Mouse (Mus musculus): ENCODE data around the gene Leng9. TPM values are rescaled to one million over a fixed set of nuclear protein-coding genes. Genes with fewer than 3 reads are reported as not detected.
"Not testable (repeated sequence)": the region's sequence is repeated elsewhere in the genome, so short reads cannot be mapped to it uniquely, and the experiment has no call there.

Gene Leng9
- polyA plus RNA-seq (2015; fragmentation: Nextera tagmentation; extraction: Ambion mirVana), result 3.5 and 3.9 TPM in 2 replicates

- Histone ChIP-seq H3K4me3 (peak within 1 kb of the TSS; percentile 66), H3K27me3 (peaks cover 34% of the 10 kb centered on the region), H3K4me2 (peak within 1 kb of the TSS; percentile 75), H3K36me3 (ENCODE audit: poor library complexity, severe bottlenecking) (peaks cover 35% of the 10 kb centered on the region), H3K9me3 (replicated peaks) (no peaks in the 10 kb centered on the region), H3K27ac (peak within 1 kb of the TSS; percentile 84), H3K9ac (peak within 1 kb of the TSS; percentile 80), H3K4me1 (peaks cover 31% of the 10 kb centered on the region)
- under 1% methylated on average over 14 of the region's 14 CpGs for WGBS
- ATAC-seq, result peak; percentile 26
These were observed at the start of gene Leng9 for GRCm38 (mm10) chr7:4150059-4150541. TSS of gene Leng9 (minus strand) at chr7:4150374.

GRCm38 (mm10) chr7:4178438-4178837 is 28.3 kb upstream of the Leng9 start:
- 50% methylated on average over 3 of the region's 3 CpGs for WGBS
- no peak overlapping the region for H3K27ac ChIP-seq
- H3K27me3 ChIP-seq, result no peaks in the 10 kb centered on the region
- no peak overlapping the region for H3K4me3 ChIP-seq
- no peaks in the 10 kb centered on the region for H3K9me3 ChIP-seq (replicated peaks)
- H3K4me2 ChIP-seq, result no peak overlapping the region
- no peak for ATAC-seq
- no peaks in the 10 kb centered on the region for H3K36me3 ChIP-seq (ENCODE audit: poor library complexity, severe bottlenecking)
- H3K9ac ChIP-seq, result no peak overlapping the region
- no peaks in the 10 kb centered on the region for H3K4me1 ChIP-seq

- no peak overlapping the region for H3K27ac ChIP-seq
- no peaks in the 10 kb centered on the region for H3K4me1 ChIP-seq
- 83% methylated on average over 6 of the region's 6 CpGs for WGBS
- H3K27me3 ChIP-seq, result no peaks in the 10 kb centered on the region
- ATAC-seq, result no peak
- H3K9ac ChIP-seq, result no peak overlapping the region
- H3K9me3 ChIP-seq (replicated peaks), result no peaks in the 10 kb centered on the region
- no peak overlapping the region for H3K4me2 ChIP-seq
- H3K4me3 ChIP-seq, result no peak overlapping the region
- no peaks in the 10 kb centered on the region for H3K36me3 ChIP-seq (ENCODE audit: poor library complexity, severe bottlenecking)
These were observed 20.2 kb upstream of the Leng9 start for GRCm38 (mm10) chr7:4170193-4170938.

- no peak overlapping the region for H3K9ac ChIP-seq
- H3K4me2 ChIP-seq, result no peak overlapping the region
- H3K27me3 ChIP-seq, result no peaks in the 10 kb centered on the region
- peaks cover 12% of the 10 kb centered on the region for H3K4me1 ChIP-seq
- H3K27ac ChIP-seq, result no peak overlapping the region
- H3K36me3 ChIP-seq (ENCODE audit: poor library complexity, severe bottlenecking), result no peaks in the 10 kb centered on the region
- H3K9me3 ChIP-seq (replicated peaks), result no peaks in the 10 kb centered on the region
- ATAC-seq, result no peak
- H3K4me3 ChIP-seq, result no peak overlapping the region
These were observed 16.9 kb upstream of the Leng9 start for GRCm38 (mm10) chr7:4167098-4167497.

GRCm38 (mm10) chr7:4165286-4165685 is 15.1 kb upstream of the Leng9 start:
- no peaks in the 10 kb centered on the region for H3K9me3 ChIP-seq (replicated peaks)
- no peak for ATAC-seq
- H3K36me3 ChIP-seq (ENCODE audit: poor library complexity, severe bottlenecking), result no peaks in the 10 kb centered on the region
- no peak overlapping the region for H3K4me3 ChIP-seq
- peak overlapping the region; percentile 1; the same call in 1 of the 2 replicates for H3K4me2 ChIP-seq
- H3K9ac ChIP-seq, result no peak overlapping the region
- H3K4me1 ChIP-seq, result peaks cover 12% of the 10 kb centered on the region
- H3K27me3 ChIP-seq, result no peaks in the 10 kb centered on the region
- WGBS, result 43% methylated on average over 3 of the region's 3 CpGs
- no peak overlapping the region for H3K27ac ChIP-seq

GRCm38 (mm10) chr7:4164090-4164910 is 14.1 kb upstream of the Leng9 start, which contains the start of gene Cdc42ep5:
TSS of gene Cdc42ep5 (minus strand) at chr7:4164860.
- Histone ChIP-seq H3K4me1 (peaks cover 12% of the 10 kb centered on the region), H3K9me3 (replicated peaks) (no peaks in the 10 kb centered on the region), H3K4me2 (peak within 1 kb of the TSS; percentile 53), H3K27me3 (no peaks in the 10 kb centered on the region), H3K36me3 (ENCODE audit: poor library complexity, severe bottlenecking) (no peaks in the 10 kb centered on the region), H3K27ac (no peak within 1 kb of the TSS), H3K4me3 (peak within 1 kb of the TSS; percentile 25), H3K9ac (peak within 1 kb of the TSS; percentile 34; the same call in 1 of the 2 replicates)
- ATAC-seq, result peak; percentile 71; the same call in 1 of the 2 replicates
- under 1% methylated on average over 18 of the region's 20 CpGs for WGBS

- Histone ChIP-seq H3K4me2 (peak overlapping the region; percentile 53), H3K4me3 (peak overlapping the region; percentile 25), H3K9ac (peak overlapping the region; percentile 34; the same call in 1 of the 2 replicates), H3K27me3 (no peaks in the 10 kb centered on the region), H3K4me1 (peaks cover 12% of the 10 kb centered on the region), H3K9me3 (replicated peaks) (no peaks in the 10 kb centered on the region), H3K36me3 (ENCODE audit: poor library complexity, severe bottlenecking) (no peaks in the 10 kb centered on the region), H3K27ac (no peak overlapping the region)
- WGBS, result 2% methylated on average over 11 of the region's 11 CpGs
- ATAC-seq, result peak; percentile 36; the same call in 1 of the 2 replicates
These were observed 13.4 kb upstream of the Leng9 start for GRCm38 (mm10) chr7:4163571-4164072.

GRCm38 (mm10) chr7:4161596-4161995 is 11.4 kb upstream of the Leng9 start:
- H3K4me1 ChIP-seq, result peaks cover 12% of the 10 kb centered on the region
- ATAC-seq; H3K4me2 ChIP-seq; H3K9me3 ChIP-seq (replicated peaks); H3K27me3 ChIP-seq; H3K4me3 ChIP-seq; H3K9ac ChIP-seq; H3K36me3 ChIP-seq (ENCODE audit: poor library complexity, severe bottlenecking); H3K27ac ChIP-seq: not testable (repeated sequence)
- 94% methylated on average over 4 of the region's 4 CpGs for WGBS

GRCm38 (mm10) chr7:4154976-4155375 is 4.8 kb upstream of the Leng9 start:
- 25% methylated on average over 4 of the region's 4 CpGs for WGBS
- no peak overlapping the region for H3K4me2 ChIP-seq
- no peak for ATAC-seq

GRCm38 (mm10) chr7:4154356-4154755 is 4.2 kb upstream of the Leng9 start:
- Histone ChIP-seq H3K9me3 (replicated peaks) (no peaks in the 10 kb centered on the region), H3K4me3 (no peak overlapping the region), H3K4me1 (peaks cover 21% of the 10 kb centered on the region), H3K9ac (no peak overlapping the region), H3K4me2 (no peak overlapping the region), H3K27ac (no peak overlapping the region), H3K27me3 (peaks cover 34% of the 10 kb centered on the region), H3K36me3 (ENCODE audit: poor library complexity, severe bottlenecking) (no peaks in the 10 kb centered on the region)
- ATAC-seq, result no peak
- WGBS, result 73% methylated on average over 5 of the region's 5 CpGs

More at GRCm38 (mm10) chr7:4154976-4155375, 4.8 kb upstream of the Leng9 start:
- Histone ChIP-seq H3K9me3 (replicated peaks) (no peaks in the 10 kb centered on the region), H3K4me3 (no peak overlapping the region), H3K27me3 (peaks cover 34% of the 10 kb centered on the region), H3K36me3 (ENCODE audit: poor library complexity, severe bottlenecking) (no peaks in the 10 kb centered on the region), H3K4me1 (peaks cover 17% of the 10 kb centered on the region), H3K27ac (no peak overlapping the region), H3K9ac (no peak overlapping the region)

GRCm38 (mm10) chr7:4151241-4151640 is 1.1 kb upstream of the Leng9 start:
- peaks cover 34% of the 10 kb centered on the region for H3K27me3 ChIP-seq
- ATAC-seq, result 0 out of 2 replicates have a peak, but pooled peaks have one; percentile 0
- peak overlapping the region; percentile 75 for H3K4me2 ChIP-seq
- H3K9me3 ChIP-seq (replicated peaks), result no peaks in the 10 kb centered on the region
- H3K27ac ChIP-seq, result no peak overlapping the region
- H3K9ac ChIP-seq, result peak overlapping the region; percentile 8
- 6% methylated on average over 22 of the region's 22 CpGs for WGBS
- peaks cover 31% of the 10 kb centered on the region for H3K4me1 ChIP-seq
- peaks cover 23% of the 10 kb centered on the region for H3K36me3 ChIP-seq (ENCODE audit: poor library complexity, severe bottlenecking)
- peak overlapping the region; percentile 66 for H3K4me3 ChIP-seq

- Histone ChIP-seq H3K9me3 (replicated peaks) (no peaks in the 10 kb centered on the region), H3K4me3 (peak overlapping the region; percentile 66), H3K36me3 (ENCODE audit: poor library complexity, severe bottlenecking) (peaks cover 28% of the 10 kb centered on the region), H3K27ac (no peak overlapping the region), H3K9ac (peak overlapping the region; percentile 43), H3K4me1 (peaks cover 31% of the 10 kb centered on the region), H3K4me2 (peak overlapping the region; percentile 75), H3K27me3 (peaks cover 34% of the 10 kb centered on the region)
- 3% methylated on average over 14 of the region's 14 CpGs for WGBS
- ATAC-seq, result peak; percentile 3; the same call in 1 of the 2 replicates
These were observed 642 bp upstream of the Leng9 start for GRCm38 (mm10) chr7:4150811-4151221.
